Mouse (Mus musculus) heart, embryonic 11.5 days (tissue): ENCODE data around the gene Gosr2. TPM values are rescaled to one million over a fixed set of nuclear protein-coding genes. Genes with fewer than 3 reads are reported as not detected.
A peak's percentile ranks its signal among the peaks of the same experiment; 100 is the strongest.

Experiments used
- ATAC-seq: fragments of 200-750 bp; cut with Nextera tagmentation; replicated peaks from 2 replicates; pipeline ENCODE4 v1.8.0; 2017; ENCODE audit warnings: moderate library complexity; ENCODE audit not compliant: insufficient number of reproducible peaks, low FRiP score, low TSS enrichment
- H3K27ac ChIP-seq: fragments of 300-500 bp; sonication (generic); 2 replicates; pipeline ENCODE4 v1.5.1; 2014; ENCODE audit warnings: mild to moderate bottlenecking, low read depth, low read length
- H3K27me3 ChIP-seq: fragments of 300-500 bp; sonication (generic); 2 replicates; pipeline ENCODE4 v1.6.1; 2014; ENCODE audit warnings: mild to moderate bottlenecking, low read length, mixed read lengths; ENCODE audit not compliant: control insufficient read depth, insufficient read depth
- H3K36me3 ChIP-seq: fragments of 300-500 bp; sonication (generic); 2 replicates; pipeline ENCODE4 v1.6.1; 2014; ENCODE audit warnings: mild to moderate bottlenecking, low read length, moderate library complexity, mixed read lengths; ENCODE audit not compliant: control insufficient read depth, insufficient read depth
- H3K4me1 ChIP-seq: fragments of 300-500 bp; sonication (generic); 2 replicates; pipeline ENCODE4 v1.6.1; 2014; ENCODE audit warnings: low read length; ENCODE audit not compliant: control insufficient read depth, insufficient read depth
- H3K4me2 ChIP-seq: fragments of 300-500 bp; sonication (generic); 2 replicates; pipeline ENCODE4 v1.6.1; 2014; ENCODE audit warnings: mild to moderate bottlenecking, moderate library complexity
- H3K4me3 ChIP-seq: fragments of 300-500 bp; sonication (generic); 2 replicates; pipeline ENCODE4 v1.5.1; 2014; ENCODE audit warnings: low read depth, low read length
- H3K9ac ChIP-seq: fragments of 300-500 bp; sonication (generic); 2 replicates; pipeline ENCODE4 v1.6.1; 2014; ENCODE audit warnings: mild to moderate bottlenecking, low read depth, low read length, moderate library complexity
- H3K9me3 ChIP-seq: fragments of 300-500 bp; sonication (generic); replicated peaks from 2 replicates; pipeline ENCODE4 v1.6.1; 2016; ENCODE audit warnings: low read length; ENCODE audit not compliant: control insufficient read depth
- WGBS: fragments of 180-500 bp; shearing (Covaris S2); extraction: QIAGEN DNeasy Blood & Tissue Kit; methylation state at CpG from one replicate; pipeline ENCODE4 v1.1.7; 2014; ENCODE audit not compliant: insufficient replicate concordance; 5-methylcytosine and 5-hydroxymethylcytosine counted together
- polyA plus RNA-seq: library from polyadenylated mRNA; unstranded; fragments of >200 nt; fragmentation: Nextera tagmentation; extraction: Ambion mirVana; gene quantifications from 2 replicates; pipeline ENCODE4 v1.2.1, GENCODE M21; 2014

Gene Gosr2
- polyA plus RNA-seq, 1 experiment from 2014 or later, result 61.6 TPM

GRCm38 (mm10) chr11:103648656-103649055, 49.0 kb downstream of the Gosr2 start:
- Histone ChIP-seq H3K4me1 (peaks cover 9% of the 10 kb centered on the region), H3K4me3 (no peak overlapping the region), H3K27me3 (peaks cover 69% of the 10 kb centered on the region), H3K9me3 (no peaks in the 10 kb centered on the region), H3K27ac (no peak overlapping the region), H3K4me2 (no peak overlapping the region), H3K36me3 (no peaks in the 10 kb centered on the region), H3K9ac (no peak overlapping the region)
- 34% methylated on average over 7 of the region's 7 CpGs for WGBS
- no peak for ATAC-seq

- ATAC-seq, result no peak
- H3K9ac ChIP-seq, result no peak overlapping the region
- H3K36me3 ChIP-seq, result no peaks in the 10 kb centered on the region
- no peak overlapping the region for H3K27ac ChIP-seq
- WGBS, result 11% methylated on average over 11 of the region's 11 CpGs
- H3K9me3 ChIP-seq, result no peaks in the 10 kb centered on the region
- no peak overlapping the region for H3K4me2 ChIP-seq
- H3K4me1 ChIP-seq, result peaks cover 9% of the 10 kb centered on the region
- H3K27me3 ChIP-seq, result peaks cover 63% of the 10 kb centered on the region
- H3K4me3 ChIP-seq, result no peak overlapping the region
These were observed 49.6 kb downstream of the Gosr2 start for GRCm38 (mm10) chr11:103647921-103648620.

GRCm38 (mm10) chr11:103646301-103646700, 51.4 kb downstream of the Gosr2 start:
- ATAC-seq, result no peak
- H3K4me3 ChIP-seq, result no peak overlapping the region
- H3K4me2 ChIP-seq, result no peak overlapping the region
- H3K9ac ChIP-seq, result no peak overlapping the region
- peaks cover 9% of the 10 kb centered on the region for H3K4me1 ChIP-seq
- WGBS, result 82% methylated on average over 6 of the region's 6 CpGs
- H3K36me3 ChIP-seq, result no peaks in the 10 kb centered on the region
- peaks cover 45% of the 10 kb centered on the region for H3K27me3 ChIP-seq
- no peak overlapping the region for H3K27ac ChIP-seq
- no peaks in the 10 kb centered on the region for H3K9me3 ChIP-seq

GRCm38 (mm10) chr11:103645731-103646130, 52.0 kb downstream of the Gosr2 start:
- peaks cover 40% of the 10 kb centered on the region for H3K27me3 ChIP-seq
- no peak overlapping the region for H3K9ac ChIP-seq
- 64% methylated on average over 8 of the region's 8 CpGs for WGBS
- H3K27ac ChIP-seq, result no peak overlapping the region
- no peak overlapping the region for H3K4me3 ChIP-seq
- ATAC-seq, result no peak
- no peaks in the 10 kb centered on the region for H3K9me3 ChIP-seq
- H3K4me1 ChIP-seq, result peaks cover 9% of the 10 kb centered on the region
- H3K4me2 ChIP-seq, result no peak overlapping the region
- no peaks in the 10 kb centered on the region for H3K36me3 ChIP-seq

DNA sequence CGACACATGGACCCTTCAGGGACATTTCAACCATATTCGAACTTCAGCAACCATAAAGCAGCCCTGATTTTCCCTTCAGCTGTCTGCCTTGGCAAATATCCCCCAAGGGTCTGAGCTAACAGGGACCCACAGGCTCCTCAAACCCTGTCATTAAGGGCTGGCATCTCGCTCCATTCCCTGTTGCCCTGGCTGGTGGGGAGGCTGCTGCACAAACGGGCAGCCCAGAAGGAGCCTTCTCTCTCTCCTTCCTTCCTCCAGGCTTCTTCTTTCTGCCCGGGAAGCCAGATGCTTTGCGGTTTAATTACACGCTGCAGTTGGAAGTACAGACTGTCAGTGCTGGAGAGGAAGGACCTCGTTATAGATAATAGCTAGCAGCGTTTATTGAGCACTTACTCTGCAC, 54.5 kb downstream of the Gosr2 start:
- Histone ChIP-seq H3K27ac (no peak overlapping the region), H3K27me3 (peaks cover 28% of the 10 kb centered on the region), H3K9me3 (no peaks in the 10 kb centered on the region), H3K4me2 (no peak overlapping the region), H3K9ac (no peak overlapping the region), H3K4me3 (no peak overlapping the region), H3K36me3 (no peaks in the 10 kb centered on the region), H3K4me1 (no peaks in the 10 kb centered on the region)
- ATAC-seq, result no peak
- 65% methylated on average over 9 of the region's 9 CpGs for WGBS

GRCm38 (mm10) chr11:103639407-103639946, 58.2 kb downstream of the Gosr2 start:
- H3K27me3 ChIP-seq, result peaks cover 15% of the 10 kb centered on the region
- H3K4me1 ChIP-seq, result no peaks in the 10 kb centered on the region
- 7% methylated on average over 10 of the region's 10 CpGs for WGBS
- no peaks in the 10 kb centered on the region for H3K9me3 ChIP-seq
- no peak overlapping the region for H3K4me3 ChIP-seq
- no peaks in the 10 kb centered on the region for H3K36me3 ChIP-seq
- ATAC-seq, result no peak
- H3K9ac ChIP-seq, result no peak overlapping the region
- no peak overlapping the region for H3K27ac ChIP-seq
- peak overlapping the region; percentile 34; the same call in 1 of the 2 replicates for H3K4me2 ChIP-seq

DNA sequence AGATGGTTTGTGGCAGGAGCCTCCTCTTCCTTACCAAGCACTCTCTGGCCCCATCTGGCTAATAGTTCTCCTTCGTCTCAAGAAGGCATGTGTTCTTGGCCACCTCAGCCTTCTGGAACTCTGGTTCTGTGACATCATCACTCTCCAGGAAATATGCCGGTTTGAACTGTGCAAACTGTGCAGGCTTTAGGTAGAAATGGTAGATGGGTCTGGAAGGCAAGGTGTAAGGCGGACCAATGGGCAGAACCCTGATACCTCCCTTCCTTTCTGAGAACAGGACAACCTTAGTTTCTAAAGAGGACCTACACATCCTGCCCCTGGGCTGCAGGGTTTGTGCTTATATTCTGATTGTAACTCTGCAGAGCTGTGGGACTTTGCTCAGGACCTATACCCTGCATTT, 58.9 kb downstream of the Gosr2 start, which contains the start of gene Lyzl6:
Gene Lyzl6, minus strand, starts transcription at position 101 of the 400 bp plus-strand sequence.
- no peaks in the 10 kb centered on the region for H3K9me3 ChIP-seq
- no peaks in the 10 kb centered on the region for H3K36me3 ChIP-seq
- H3K4me2 ChIP-seq, result peak within 1 kb of the TSS; percentile 34; the same call in 1 of the 2 replicates
- peaks cover 15% of the 10 kb centered on the region for H3K27me3 ChIP-seq
- no peak for ATAC-seq
- no peak within 1 kb of the TSS for H3K4me3 ChIP-seq
- no peaks in the 10 kb centered on the region for H3K4me1 ChIP-seq
- no peak within 1 kb of the TSS for H3K9ac ChIP-seq
- 75% methylated on average over 3 of the region's 3 CpGs for WGBS
- no peak within 1 kb of the TSS for H3K27ac ChIP-seq

DNA sequence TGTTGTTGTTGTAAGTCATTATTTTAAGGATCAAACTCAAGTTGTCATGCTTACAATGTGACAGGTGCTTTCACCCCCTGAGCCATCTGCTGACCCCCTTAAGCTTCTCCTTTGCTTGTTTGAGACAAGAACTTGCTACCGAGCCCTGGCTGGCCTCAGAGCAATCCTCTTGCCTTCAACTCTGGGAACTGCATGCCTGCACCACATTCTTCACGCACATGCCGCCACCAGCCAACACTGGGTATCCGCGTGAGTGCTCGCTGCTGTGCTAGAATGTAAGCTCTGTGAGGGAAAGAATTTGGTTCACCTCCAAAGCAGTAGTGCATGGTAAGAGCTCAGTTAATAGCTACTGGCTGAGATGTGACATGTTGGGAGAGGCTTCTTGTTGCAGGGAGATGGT, 61.4 kb downstream of the Gosr2 start:
- Histone ChIP-seq H3K27ac (no peak overlapping the region), H3K9me3 (no peaks in the 10 kb centered on the region), H3K9ac (no peak overlapping the region), H3K4me3 (no peak overlapping the region), H3K27me3 (peaks cover 15% of the 10 kb centered on the region), H3K4me1 (no peaks in the 10 kb centered on the region), H3K4me2 (no peak overlapping the region), H3K36me3 (no peaks in the 10 kb centered on the region)
- 70% methylated on average over 6 of the region's 6 CpGs for WGBS
- no peak for ATAC-seq

- H3K36me3 ChIP-seq, result no peaks in the 10 kb centered on the region
- H3K9ac ChIP-seq, result no peak overlapping the region
- no peaks in the 10 kb centered on the region for H3K4me1 ChIP-seq
- WGBS, result 68% methylated on average over 3 of the region's 3 CpGs
- no peak overlapping the region for H3K4me2 ChIP-seq
- ATAC-seq, result no peak
- H3K27ac ChIP-seq, result no peak overlapping the region
- no peaks in the 10 kb centered on the region for H3K9me3 ChIP-seq
- peaks cover 14% of the 10 kb centered on the region for H3K27me3 ChIP-seq
- H3K4me3 ChIP-seq, result no peak overlapping the region
These were observed 62.2 kb downstream of the Gosr2 start for GRCm38 (mm10) chr11:103635481-103635880.
